Mouse (Mus musculus) limb, embryonic 15.5 days (tissue): ENCODE measurements at regions not wholly inside any gene's neighbourhood (a gene's known extent, or its start where the extent isn't known, plus 50 kb on each side); places are given as distances from the start of the nearest gene placed in this dataset. TPM values are rescaled to one million over a fixed set of nuclear protein-coding genes. Genes with fewer than 3 reads are reported as not detected.

ENCODE experiments used
- microRNA-seq: library from miRNA; unstranded; fragments of <30 nt; microRNA quantifications from one replicate; pipeline ENCODE4, GENCODE M21; 2016

Small RNA genes lying in the stretch of these regions (microRNA-seq; reads per million reads assigned to microRNA genes)
- not detected for gene Gm24587
- gene Mir3966: not detected
